Mouse (Mus musculus) kidney, adult 2 months (tissue): ENCODE measurements at regions not wholly inside any gene's neighbourhood (a gene's known extent, or its start where the extent isn't known, plus 50 kb on each side); places are given as distances from the start of the nearest gene placed in this dataset.

Experiments
- DNase-seq: peaks from one replicate; pipeline ENCODE4 v3.0.0; 2021
- H3K27ac ChIP-seq: fragments of 200-500 bp; 2 replicates; pipeline ENCODE4 v1.5.1; 2012; ENCODE audit warnings: low read depth, low read length, control low read depth, inconsistent platforms; ENCODE audit not compliant: insufficient read depth
- H3K27me3 ChIP-seq: fragments of 200-500 bp; replicated peaks from 2 replicates; pipeline ENCODE4 v1.6.1; 2012; ENCODE audit warnings: mild to moderate bottlenecking, moderate library complexity, low read length, inconsistent platforms; ENCODE audit not compliant: control insufficient read depth, insufficient read depth
- H3K36me3 ChIP-seq: fragments of 200-500 bp; 2 replicates; pipeline ENCODE4 v1.6.1; 2012; ENCODE audit warnings: mild to moderate bottlenecking, moderate library complexity, low read length, inconsistent platforms; ENCODE audit not compliant: control insufficient read depth, insufficient read depth
- H3K4me1 ChIP-seq: fragments of 200-500 bp; 2 replicates; pipeline ENCODE4 v1.6.1; 2011; ENCODE audit warnings: low read length; ENCODE audit not compliant: control insufficient read depth, insufficient read depth
- H3K4me3 ChIP-seq: fragments of 200-500 bp; 2 replicates; pipeline ENCODE4 v1.5.1; 2011; ENCODE audit warnings: mild to moderate bottlenecking, low read depth, low read length, control low read depth; ENCODE audit not compliant: insufficient read depth
- CTCF ChIP-seq: fragments of 200-500 bp; conservative IDR thresholded peaks from 2 replicates; pipeline ENCODE4 v1.5.1; 2011; ENCODE audit warnings: low read depth, mild to moderate bottlenecking, control low read depth, low read length, moderate library complexity, mixed read lengths; ENCODE audit not compliant: insufficient read depth, insufficient read length
- POLR2A ChIP-seq: fragments of 200-500 bp; IDR thresholded peaks from one replicate; pipeline ENCODE4 v1.6.1; 2011; ENCODE audit warnings: low read depth, low read length, control low read depth
- WGBS: fragments of 180-500 bp; shearing (Covaris S2); methylation state at CpG from one replicate; pipeline ENCODE4 v1.1.7; 2018; 5-methylcytosine and 5-hydroxymethylcytosine counted together

- no peak for DNase-seq
- H3K4me1 ChIP-seq = no peaks in the 10 kb centered on the region
- H3K4me3 ChIP-seq = no peak overlapping the region
- 69% methylated on average over 3 of the region's 3 CpGs for WGBS
- H3K36me3 ChIP-seq = no peaks in the 10 kb centered on the region
- H3K27me3 ChIP-seq = no peaks in the 10 kb centered on the region
- TF ChIP-seq POLR2A (no peak), CTCF (no peak)
- H3K27ac ChIP-seq = no peak overlapping the region
These were observed 979.5 kb upstream of the Gm7489 start for GRCm38 (mm10) chr15:52905231-52905630.

- Histone ChIP-seq H3K27ac (no peak overlapping the region), H3K4me3 (no peak overlapping the region), H3K27me3 (no peaks in the 10 kb centered on the region), H3K36me3 (no peaks in the 10 kb centered on the region), H3K4me1 (no peaks in the 10 kb centered on the region)
- TF ChIP-seq POLR2A = no peak
- no peak for TF ChIP-seq CTCF
- 50% methylated on average over 1 of the region's 1 CpGs for WGBS
- no peak for DNase-seq
These were observed 977.5 kb upstream of the Gm7489 start for GRCm38 (mm10) chr15:52907217-52907616.

GRCm38 (mm10) chr15:52922277-52922676 is 962.4 kb upstream of the Gm7489 start:
- H3K27me3 ChIP-seq = no peaks in the 10 kb centered on the region
- 64% methylated on average over 1 of the region's 1 CpGs for WGBS
- no peaks in the 10 kb centered on the region for H3K4me1 ChIP-seq
- no peak for DNase-seq
- H3K4me3 ChIP-seq = no peak overlapping the region
- no peaks in the 10 kb centered on the region for H3K36me3 ChIP-seq
- H3K27ac ChIP-seq = no peak overlapping the region
- TF ChIP-seq POLR2A (no peak), CTCF (no peak)

GRCm38 (mm10) chr15:52928408-52928807 is 956.3 kb upstream of the Gm7489 start:
- no peaks in the 10 kb centered on the region for H3K27me3 ChIP-seq
- no peaks in the 10 kb centered on the region for H3K4me1 ChIP-seq
- H3K4me3 ChIP-seq = no peak overlapping the region
- 39% methylated on average over 3 of the region's 3 CpGs for WGBS
- H3K27ac ChIP-seq = no peak overlapping the region
- TF ChIP-seq POLR2A = no peak
- TF ChIP-seq CTCF = no peak
- H3K36me3 ChIP-seq = no peaks in the 10 kb centered on the region
- DNase-seq = no peak

- TF ChIP-seq POLR2A (no peak), CTCF (no peak)
- WGBS = 85% methylated on average over 2 of the region's 2 CpGs
- no peaks in the 10 kb centered on the region for H3K27me3 ChIP-seq
These were observed 947.6 kb upstream of the Gm7489 start for GRCm38 (mm10) chr15:52937138-52937537.

GRCm38 (mm10) chr15:52944592-52944991 is 940.1 kb upstream of the Gm7489 start:
- Histone ChIP-seq H3K4me3 (no peak overlapping the region), H3K27me3 (no peaks in the 10 kb centered on the region), H3K4me1 (no peaks in the 10 kb centered on the region), H3K27ac (no peak overlapping the region), H3K36me3 (no peaks in the 10 kb centered on the region)
- no peak for DNase-seq
- TF ChIP-seq POLR2A (no peak), CTCF (no peak)
- 72% methylated on average over 4 of the region's 4 CpGs for WGBS

More at GRCm38 (mm10) chr15:52937138-52937537, 947.6 kb upstream of the Gm7489 start:
- Histone ChIP-seq H3K4me1 (no peaks in the 10 kb centered on the region), H3K36me3 (no peaks in the 10 kb centered on the region), H3K27ac (no peak overlapping the region), H3K4me3 (no peak overlapping the region)
- DNase-seq = no peak

- Histone ChIP-seq H3K36me3 (no peaks in the 10 kb centered on the region), H3K4me3 (no peak overlapping the region), H3K27ac (no peak overlapping the region), H3K27me3 (no peaks in the 10 kb centered on the region), H3K4me1 (no peaks in the 10 kb centered on the region)
- TF ChIP-seq CTCF (no peak), POLR2A (no peak)
- WGBS = 88% methylated on average over 4 of the region's 4 CpGs
- DNase-seq = no peak
These were observed 936.5 kb upstream of the Gm7489 start for GRCm38 (mm10) chr15:52948196-52948595.

- DNase-seq = no peak
- H3K27me3 ChIP-seq = no peaks in the 10 kb centered on the region
- no peak overlapping the region for H3K27ac ChIP-seq
- 54% methylated on average over 1 of the region's 1 CpGs for WGBS
- no peaks in the 10 kb centered on the region for H3K36me3 ChIP-seq
- H3K4me3 ChIP-seq = no peak overlapping the region
- no peaks in the 10 kb centered on the region for H3K4me1 ChIP-seq
- TF ChIP-seq POLR2A = no peak
These were observed 931.2 kb upstream of the Gm7489 start for GRCm38 (mm10) chr15:52953480-52953879.
